ENCODE assay signal across 18 mouse cellular contexts in the genomic region with DNA sequence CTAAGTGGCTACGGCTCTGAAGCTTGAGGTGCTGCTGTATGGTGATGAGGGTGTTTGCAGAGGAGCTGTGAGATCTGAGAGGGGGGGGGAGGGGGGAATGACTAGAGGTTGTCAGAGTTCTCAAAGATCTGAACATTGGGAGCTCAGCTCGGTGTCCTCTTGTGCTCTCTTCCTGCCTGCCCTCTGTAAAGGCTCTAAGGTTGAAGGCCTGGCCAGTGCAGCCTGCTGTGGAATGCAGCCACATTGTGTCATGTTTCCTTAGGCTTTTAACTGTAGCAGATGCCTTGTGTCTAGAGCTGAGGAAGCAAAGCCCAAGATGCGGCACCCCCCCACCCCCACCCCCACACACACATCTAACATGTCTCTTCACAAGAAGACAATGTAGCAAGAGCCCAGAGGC. TPM values are rescaled to one million over a fixed set of nuclear protein-coding genes. Genes with fewer than 3 reads are reported as not detected.
DNase-seq lines count a peak whose midpoint lies in the region; ATAC-seq lines count a peak whose summit lies in the region.
"Had no signal": no experiment of that assay in that cellular context is flagged by ENCODE, and none has a peak within 500 bp of the region (broad histone marks: within the 10 kb centered on the region; RNA-seq: fewer than 3 reads in every experiment).

No protein-coding gene starts in this region.

- no peak overlapping the region for H3K9ac ChIP-seq in embryonic facial prominence, embryonic 13.5 days
- H3K9ac ChIP-seq in kidney, embryonic 16.5 days (replicated peaks; ENCODE audit: low read length): no peak overlapping the region
- H3K9ac ChIP-seq: embryonic facial prominence, embryonic 12.5 days; forebrain, embryonic 12.5 days; hindbrain, embryonic 15.5 days had no signal

- no peak overlapping the region for H3K4me2 ChIP-seq in embryonic facial prominence, embryonic 13.5 days
- no peak overlapping the region for H3K4me2 ChIP-seq in kidney, embryonic 16.5 days (replicated peaks; ENCODE audit: low read depth, low read length)
- H3K4me2 ChIP-seq: embryonic facial prominence, embryonic 12.5 days; forebrain, embryonic 12.5 days; hindbrain, embryonic 15.5 days had no signal

- no peak overlapping the region for H3K4me3 ChIP-seq in embryonic facial prominence, embryonic 13.5 days
- no peak overlapping the region for H3K4me3 ChIP-seq in embryonic facial prominence, embryonic 10.5 days
- H3K4me3 ChIP-seq in kidney, embryonic 16.5 days (ENCODE audit: low read length): no peak overlapping the region
- H3K4me3 ChIP-seq: embryonic facial prominence, embryonic 12.5 days; forebrain, embryonic 12.5 days; hindbrain, embryonic 15.5 days had no signal

- no peaks in the 10 kb centered on the region for H3K9me3 ChIP-seq in embryonic facial prominence, embryonic 13.5 days
- no peaks in the 10 kb centered on the region for H3K9me3 ChIP-seq in embryonic facial prominence, embryonic 10.5 days
- no peaks in the 10 kb centered on the region for H3K9me3 ChIP-seq in kidney, embryonic 16.5 days (ENCODE audit: low read length)
- H3K9me3 ChIP-seq: embryonic facial prominence, embryonic 12.5 days; forebrain, embryonic 12.5 days; hindbrain, embryonic 15.5 days had no signal

- H3K4me1 ChIP-seq in embryonic facial prominence, embryonic 13.5 days: no peaks in the 10 kb centered on the region
- 0 out of 2 replicates have a peak, but pooled peaks cover 3% of the 10 kb centered on the region for H3K4me1 ChIP-seq in embryonic facial prominence, embryonic 10.5 days
- H3K4me1 ChIP-seq in kidney, embryonic 16.5 days (ENCODE audit: insufficient read depth, low read length): no peaks in the 10 kb centered on the region
- H3K4me1 ChIP-seq: embryonic facial prominence, embryonic 12.5 days; forebrain, embryonic 12.5 days; hindbrain, embryonic 15.5 days had no signal

- no peaks in the 10 kb centered on the region for H3K27me3 ChIP-seq in embryonic facial prominence, embryonic 13.5 days
- H3K27me3 ChIP-seq in embryonic facial prominence, embryonic 10.5 days (replicated peaks; ENCODE audit: low read depth, poor library complexity, severe bottlenecking): no peaks in the 10 kb centered on the region
- H3K27me3 ChIP-seq in kidney, embryonic 16.5 days (ENCODE audit: insufficient read depth, low read length): no peaks in the 10 kb centered on the region
- H3K27me3 ChIP-seq: embryonic facial prominence, embryonic 12.5 days; forebrain, embryonic 12.5 days; hindbrain, embryonic 15.5 days had no signal

- WGBS in embryonic facial prominence, embryonic 13.5 days: 80% methylated on average over 3 of the region's 3 CpGs
- WGBS in embryonic facial prominence, embryonic 10.5 days: 84% methylated on average over 3 of the region's 3 CpGs
- WGBS in kidney, embryonic 16.5 days: 72% methylated on average over 3 of the region's 3 CpGs

- no peak for DNase-seq in embryonic facial prominence, embryonic 10.5 days (ENCODE audit: low spot score)
- no peak for DNase-seq in kidney, postnatal 36 days
- peak; percentile 23 to 40 for DNase-seq in kidney, postnatal 4 days
- DNase-seq in kidney, adult 8-10 months: no peak
- DNase-seq: adrenal gland, postnatal 10 days; B cell, adult 2 months; cerebellum, adult 11 months; cerebellum, adult 8-10 months; cerebellum, postnatal 14 days; embryo, embryonic 11 days; gastrocnemius, postnatal 10 days had no signal

- no peak for ATAC-seq in embryonic facial prominence, embryonic 13.5 days (ENCODE audit: insufficient number of reproducible peaks, insufficient read depth, low FRiP score, low TSS enrichment, low read depth)
- 0 out of 2 replicates have a peak, but pooled peaks have one; percentile 57 for ATAC-seq in kidney, embryonic 16.5 days (ENCODE audit: low FRiP score, low TSS enrichment)
- ATAC-seq in inflammation-experienced regulatory T-cells, adult 6 months: no peak
- ATAC-seq: forebrain, embryonic 16.5 days had no signal

- H3K36me3 ChIP-seq in embryonic facial prominence, embryonic 13.5 days: peaks cover 70% of the 10 kb centered on the region
- peaks cover 92% of the 10 kb centered on the region for H3K36me3 ChIP-seq in embryonic facial prominence, embryonic 10.5 days (replicated peaks)
- H3K36me3 ChIP-seq in kidney, embryonic 16.5 days (ENCODE audit: insufficient read depth, low read length): peaks cover 39% of the 10 kb centered on the region

- peak overlapping the region; percentile 4; the same call in 1 of the 2 replicates for H3K27ac ChIP-seq in embryonic facial prominence, embryonic 13.5 days
- no peak overlapping the region for H3K27ac ChIP-seq in embryonic facial prominence, embryonic 10.5 days (replicated peaks)
- no peak overlapping the region for H3K27ac ChIP-seq in kidney, embryonic 16.5 days (ENCODE audit: low read length)
- H3K27ac ChIP-seq: embryonic facial prominence, embryonic 12.5 days; forebrain, embryonic 12.5 days; hindbrain, embryonic 15.5 days had no signal

RNA-seq across cellular contexts. Expression of a gene that starts 23.9 kb away (rescaled TPM):
- polyA plus RNA-seq in embryonic facial prominence, embryonic 13.5 days (2015; fragmentation: Nextera tagmentation; extraction: Ambion mirVana): 89.2 and 98.8 TPM in 2 replicates
- polyA plus RNA-seq in embryonic facial prominence, embryonic 10.5 days (2016; fragmentation: Nextera tagmentation; extraction: Ambion mirVana): 111 and 121 TPM in 2 replicates
- polyA plus RNA-seq in kidney, embryonic 16.5 days (2015; fragmentation: Nextera tagmentation; extraction: Ambion mirVana): 119 and 140 TPM in 2 replicates
- 10 to 100 TPM; 65.6 to 94.3 (median 73.6) TPM for polyA plus RNA-seq in inflammation-experienced regulatory T-cells, adult 6 months (2017; shearing (Covaris generic))

RNA-seq across cellular contexts. Expression of a gene that starts 24.4 kb away (rescaled TPM):
- polyA plus RNA-seq in embryonic facial prominence, embryonic 13.5 days (2015; fragmentation: Nextera tagmentation; extraction: Ambion mirVana): 51.6 and 55.4 TPM in 2 replicates
- polyA plus RNA-seq in embryonic facial prominence, embryonic 10.5 days (2016; fragmentation: Nextera tagmentation; extraction: Ambion mirVana): 45.2 and 49.5 TPM in 2 replicates
- 32.3 and 39.0 TPM in 2 replicates for polyA plus RNA-seq in kidney, embryonic 16.5 days (2015; fragmentation: Nextera tagmentation; extraction: Ambion mirVana)
- 10 to 100 TPM; 30.7 to 48.4 (median 36.3) TPM for polyA plus RNA-seq in inflammation-experienced regulatory T-cells, adult 6 months (2017; shearing (Covaris generic))

RNA-seq across cellular contexts. Expression of a gene that starts 43.4 kb away (rescaled TPM):
- polyA plus RNA-seq in embryonic facial prominence, embryonic 13.5 days (2015; fragmentation: Nextera tagmentation; extraction: Ambion mirVana): 41.5 and 43.6 TPM in 2 replicates
- 30.3 and 30.9 TPM in 2 replicates for polyA plus RNA-seq in embryonic facial prominence, embryonic 10.5 days (2016; fragmentation: Nextera tagmentation; extraction: Ambion mirVana)
- 23.1 and 30.4 TPM in 2 replicates for polyA plus RNA-seq in kidney, embryonic 16.5 days (2015; fragmentation: Nextera tagmentation; extraction: Ambion mirVana)
- 10 to 100 TPM; 40.5 to 46.9 (median 43.1) TPM for polyA plus RNA-seq in inflammation-experienced regulatory T-cells, adult 6 months (2017; shearing (Covaris generic))

Comparison
In these comparisons a context has a peak if more than half of its experiments do, and no peak if none do; other contexts are left out.
1. DNase-seq: peak in kidney, postnatal 4 days (2 of 2); none in embryonic facial prominence, embryonic 10.5 days (single experiment), kidney, postnatal 36 days (0 of 2) and kidney, adult 8-10 months (0 of 2).